Mouse (Mus musculus) adrenal gland, postnatal 14 days (tissue): ENCODE measurements around the gene Klk15. TPM values are rescaled to one million over a fixed set of nuclear protein-coding genes. Genes with fewer than 3 reads are reported as not detected.
"Not testable (repeated sequence)": the region's sequence is repeated elsewhere in the genome, so short reads cannot be mapped to it uniquely, and the experiment has no call there.

Experiments used
- DNase-seq: peaks from one replicate; pipeline ENCODE4 v3.0.0; 2021; ENCODE audit warnings: mixed read lengths
- long read RNA-seq, 2 experiments: library from polyadenylated mRNA; stranded (forward); transcript quantifications; one replicate each; pipeline ENCODE4 v2.0.0; 2021
- total RNA-seq: library from RNA; stranded (reverse); gene quantifications from 2 replicates; pipeline ENCODE4 v1.2.3, GENCODE M21; 2021

The Klk15 gene
- total RNA-seq = not detected in 2 replicates
- long read RNA-seq, experiment 1 = 0 reads
- long read RNA-seq, experiment 2 = 0 reads

DNA sequence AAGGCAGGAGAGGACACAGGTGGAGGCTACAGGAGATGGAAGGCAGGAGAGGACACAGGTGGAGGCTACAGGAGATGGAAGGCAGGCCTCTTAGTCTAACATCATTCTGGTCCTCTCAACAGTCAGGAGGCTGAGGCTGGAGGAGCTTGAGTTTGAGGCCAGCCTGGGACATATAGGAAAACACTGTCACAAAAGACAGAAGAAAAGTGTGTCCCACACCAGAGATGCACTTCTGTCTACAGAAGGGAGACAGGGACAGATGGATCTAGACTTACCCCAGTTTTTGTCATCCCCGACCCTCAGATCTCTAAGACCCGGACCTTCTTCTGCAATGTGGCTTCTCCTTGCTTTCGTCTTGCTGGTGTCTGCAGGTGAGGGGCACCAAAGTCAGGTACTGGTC lies at the start of gene Klk15:
TSS of gene Klk15 (plus strand) at position 301 of the 400 bp plus-strand sequence.
- DNase-seq = no peak

- no peak for DNase-seq
Observed at GRCm38 (mm10) chr7:43891365-43891764, 42.2 kb upstream of the Klk15 start.

DNA sequence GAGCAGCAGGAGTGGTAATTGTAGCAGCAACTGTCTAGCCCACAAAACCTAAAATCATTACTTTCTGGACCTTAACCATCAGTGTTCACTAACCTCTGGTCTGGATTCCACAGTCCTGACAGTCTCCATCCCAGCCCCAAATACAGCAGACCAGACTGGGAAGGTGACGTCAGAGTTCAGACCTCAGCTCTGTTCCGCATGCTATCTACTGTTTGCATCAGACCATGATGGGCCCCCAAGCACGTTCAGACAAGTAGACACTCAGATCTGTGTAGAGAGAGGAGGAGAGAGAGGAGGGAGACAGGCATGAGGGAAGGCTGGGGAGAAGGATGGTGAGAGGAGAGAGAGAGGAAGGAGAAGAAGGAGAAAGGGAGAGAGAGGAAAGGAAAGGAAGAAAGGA lies 41.8 kb upstream of the Klk15 start:
- DNase-seq = no peak

GRCm38 (mm10) chr7:43894836-43895235 lies 38.7 kb upstream of the Klk15 start:
- peak; percentile 90 for DNase-seq

DNA sequence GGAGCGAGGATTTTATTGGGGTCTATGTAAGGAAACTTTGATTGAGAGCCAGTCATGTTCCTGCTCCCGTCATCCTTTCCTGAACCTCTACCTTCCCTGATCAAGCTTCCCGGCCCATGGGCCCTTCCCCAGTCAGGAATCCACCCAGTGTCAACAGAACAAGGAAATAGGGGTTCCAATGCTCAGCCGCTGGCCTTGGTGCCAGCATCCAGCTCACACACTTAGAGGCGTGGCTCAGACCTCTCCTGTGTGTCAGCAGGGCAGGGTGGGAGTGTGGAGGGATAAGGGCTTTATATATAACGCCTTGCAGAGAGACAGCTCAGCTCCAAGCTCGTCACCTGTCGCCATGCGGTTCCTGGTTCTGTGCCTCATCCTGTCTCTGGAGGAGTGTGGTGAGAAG lies 18.7 kb upstream of the Klk15 start:
- DNase-seq = no peak

DNA sequence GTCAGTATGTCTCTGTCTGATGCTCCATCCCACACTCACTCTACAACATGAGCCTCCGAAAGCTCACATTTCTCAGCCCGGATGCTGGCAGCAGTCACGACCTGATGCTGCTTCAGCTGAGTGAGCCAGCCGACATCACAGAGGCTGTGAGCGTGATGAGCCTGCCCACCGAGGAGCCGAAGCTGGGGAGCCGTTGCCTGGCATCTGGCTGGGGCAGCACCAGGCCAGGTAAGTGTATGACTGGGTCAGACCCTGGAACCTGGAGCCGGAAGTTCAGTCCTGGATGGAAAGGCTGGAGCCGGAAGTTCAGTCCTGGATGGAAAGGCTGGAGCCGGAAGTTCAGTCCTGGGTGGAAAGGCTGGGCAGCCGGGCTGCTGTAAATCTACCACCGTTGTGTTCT lies 15.1 kb upstream of the Klk15 start:
- no peak for DNase-seq

- no peak for DNase-seq
Observed at GRCm38 (mm10) chr7:43918871-43919270, 14.7 kb upstream of the Klk15 start.

DNA sequence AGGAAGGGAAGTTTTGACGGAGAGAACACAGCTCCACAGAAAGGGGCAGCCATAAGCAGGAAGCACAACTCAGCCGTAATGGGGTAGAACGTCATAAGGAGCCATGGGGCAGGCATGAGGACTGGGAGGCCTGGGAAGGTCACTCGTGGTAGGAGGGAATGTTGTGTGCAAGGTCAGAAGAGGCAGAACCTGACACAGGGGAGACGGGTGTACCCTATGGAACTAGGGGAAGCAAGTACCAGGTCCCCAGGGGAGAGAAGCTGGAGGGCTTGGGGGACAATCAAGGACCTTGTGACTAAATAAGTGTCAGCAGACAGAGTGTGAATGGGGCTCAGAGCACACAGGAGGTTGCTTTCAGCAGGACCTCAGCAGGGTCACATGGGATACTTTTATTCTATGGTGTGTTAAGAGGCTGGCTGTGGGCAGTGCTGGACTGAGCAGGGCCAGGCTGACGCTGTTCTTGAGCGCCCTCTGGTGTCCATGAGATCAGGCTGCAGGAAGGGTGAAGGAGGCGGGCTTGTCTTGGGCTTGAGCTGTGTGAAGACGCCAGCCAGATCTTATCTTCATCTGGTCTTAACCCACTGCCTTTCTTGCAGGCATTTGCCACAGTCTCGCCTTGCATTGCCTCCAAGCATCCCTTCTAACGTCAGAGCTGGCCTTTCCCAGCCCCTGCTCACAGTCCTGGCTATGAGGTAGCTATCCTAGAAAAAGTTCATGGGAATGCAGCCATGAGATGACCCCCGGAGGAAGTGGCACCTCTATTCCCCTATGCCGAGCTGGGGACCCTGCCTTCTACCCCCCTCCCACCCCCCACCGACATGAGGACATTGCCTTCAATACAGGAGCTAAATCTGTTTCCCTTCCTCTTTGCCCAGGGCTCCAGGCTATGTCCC lies 13.7 kb upstream of the Klk15 start:
- DNase-seq = peak; percentile 81

DNA sequence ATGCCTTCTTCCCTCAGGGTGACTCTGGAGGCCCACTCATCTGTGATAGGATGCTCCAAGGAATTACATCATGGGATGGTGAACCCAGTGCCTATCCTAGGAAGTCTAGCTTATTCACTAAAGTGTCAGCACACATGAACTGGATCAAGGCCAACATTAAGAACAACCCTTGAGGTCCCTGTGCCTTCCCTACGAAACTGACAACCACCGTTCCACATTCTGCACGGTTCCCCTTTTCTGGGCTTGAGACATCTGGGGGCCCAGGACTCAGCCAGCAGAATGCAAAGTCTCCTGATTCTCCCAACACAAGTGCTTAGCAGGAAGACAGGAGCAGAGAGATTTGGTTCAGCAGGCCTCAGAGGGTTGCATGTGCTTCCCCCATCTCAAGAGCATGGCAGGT lies 13.0 kb upstream of the Klk15 start:
- DNase-seq = no peak

DNA sequence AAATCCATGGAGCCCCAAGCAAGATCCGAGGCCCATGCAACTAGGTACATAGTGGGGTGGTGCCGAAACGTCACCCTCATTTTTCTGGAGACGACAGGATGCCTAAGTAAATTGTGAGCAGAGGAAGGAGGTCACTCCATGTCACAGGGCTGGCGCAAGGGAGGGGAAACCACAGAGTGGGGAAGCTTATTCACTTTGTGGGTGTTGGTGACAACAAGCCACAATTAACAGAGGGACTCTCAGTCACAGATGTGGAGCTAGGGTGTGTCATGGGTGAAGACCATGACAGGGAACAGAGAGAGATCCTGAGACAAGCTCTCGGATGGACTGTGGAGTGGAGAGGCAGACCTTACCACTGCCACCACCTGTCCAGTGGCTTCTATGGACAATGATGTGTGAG lies 12.5 kb upstream of the Klk15 start:
- DNase-seq = no peak

DNA sequence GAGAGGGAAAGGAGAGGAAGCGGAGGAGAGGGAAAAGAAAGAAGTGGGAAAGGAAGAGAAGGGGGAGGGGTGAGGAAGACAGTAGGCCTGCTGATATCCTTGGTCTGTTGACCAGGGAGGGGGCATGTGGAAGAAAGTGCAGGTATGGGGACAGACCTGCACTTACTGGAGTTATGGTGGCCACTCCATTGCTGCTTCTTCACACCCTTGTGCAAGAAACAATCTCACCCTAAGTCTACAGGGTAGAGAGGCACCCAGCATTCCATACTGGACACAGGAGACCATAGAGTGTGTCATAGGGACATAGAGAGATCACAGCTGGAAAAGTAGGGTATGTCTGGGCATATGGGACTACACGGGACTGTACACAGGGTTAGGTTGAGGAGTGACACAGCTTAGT lies 11.6 kb upstream of the Klk15 start:
- DNase-seq = no peak

DNA sequence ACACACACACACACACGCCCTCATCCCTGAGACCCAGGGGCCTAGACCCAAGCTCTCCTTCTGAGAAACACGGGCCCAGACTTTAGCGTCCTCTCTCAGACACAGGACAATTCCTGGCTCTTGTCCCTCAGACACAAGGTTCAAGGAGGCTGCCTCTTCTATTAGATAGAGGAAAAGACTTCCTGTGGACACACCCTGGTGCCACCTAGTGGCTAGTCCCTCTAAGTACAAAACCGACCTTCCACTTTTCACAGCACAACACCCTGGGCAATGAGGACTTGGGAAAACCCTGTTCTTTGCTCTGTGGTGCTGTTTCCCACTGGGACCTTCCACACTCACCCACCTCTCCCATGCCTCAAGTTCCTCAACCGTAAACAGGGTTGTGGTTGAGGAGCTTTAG lies 7.6 kb upstream of the Klk15 start:
- DNase-seq = peak; percentile 21

GRCm38 (mm10) chr7:43928521-43928920 lies 5.0 kb upstream of the Klk15 start:
- peak; percentile 41 for DNase-seq

DNA sequence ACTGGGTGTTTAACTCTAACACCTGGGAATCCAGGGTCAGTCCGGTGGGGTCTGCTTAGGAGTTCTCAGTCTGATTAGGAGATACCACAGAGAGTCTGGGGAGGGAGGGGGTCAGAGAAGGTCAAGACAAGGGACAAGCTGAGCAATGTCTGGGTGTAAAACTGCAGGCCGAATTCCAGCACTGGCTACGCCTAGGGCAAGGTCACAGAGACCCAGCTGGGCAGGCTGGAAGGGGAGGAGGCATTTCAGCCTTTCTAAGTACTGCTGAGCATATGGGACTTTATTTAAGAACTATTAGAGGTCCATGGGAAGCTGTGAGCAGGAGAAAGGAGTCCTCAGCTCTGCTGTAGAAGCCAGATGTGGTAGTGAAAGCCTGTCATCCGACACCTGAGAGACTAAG lies 1.2 kb upstream of the Klk15 start:
- no peak for DNase-seq

- no peak for DNase-seq
Observed at GRCm38 (mm10) chr7:43934747-43935146, 1.2 kb downstream of the Klk15 start.

DNA sequence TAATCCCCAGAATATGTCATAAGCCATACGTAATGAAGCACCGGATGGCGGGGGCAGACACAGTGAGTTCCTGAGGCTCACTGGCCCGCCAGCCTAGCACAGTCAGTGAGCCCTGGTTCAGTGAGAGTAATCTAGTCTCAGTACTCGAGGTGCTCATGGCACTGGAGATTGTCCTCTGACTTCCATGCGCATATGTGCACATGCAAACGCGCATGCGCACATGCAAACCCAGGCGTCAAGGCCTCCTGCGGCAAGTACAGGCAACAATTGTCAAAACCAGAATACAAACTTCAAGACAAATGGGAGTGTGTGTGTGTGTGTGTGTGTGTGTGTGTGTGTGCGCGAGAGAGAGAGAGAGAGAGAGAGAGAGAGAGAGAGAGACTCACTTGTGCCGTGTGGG lies 3.0 kb downstream of the Klk15 start:
- no peak for DNase-seq

GRCm38 (mm10) chr7:43942293-43942692 lies 8.8 kb downstream of the Klk15 start:
- DNase-seq = not testable (repeated sequence)

- DNase-seq = no peak
Observed at GRCm38 (mm10) chr7:43944727-43945264, 11.3 kb downstream of the Klk15 start.

DNA sequence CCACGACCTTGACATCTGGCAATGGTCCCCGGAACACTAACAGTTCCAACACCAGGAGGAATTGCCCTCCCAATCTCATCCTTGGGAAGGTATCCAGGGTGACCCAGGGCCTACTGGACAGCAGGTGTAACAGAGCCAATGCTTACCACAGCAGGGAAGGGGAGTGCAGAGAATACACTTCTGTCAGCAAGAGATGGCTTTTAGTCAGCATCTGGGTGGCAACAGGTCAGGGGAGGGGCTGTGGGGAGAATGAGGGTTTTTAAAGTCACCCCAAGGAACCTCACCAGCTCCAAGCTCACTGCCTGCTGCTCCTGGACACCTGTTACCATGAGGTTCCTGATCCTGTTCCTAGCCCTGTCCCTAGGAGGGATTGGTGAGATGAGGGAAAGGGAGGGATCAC lies 16.8 kb downstream of the Klk15 start, which contains the start of gene Klk1b8:
TSS of gene Klk1b8 (plus strand) at position 301 of the 400 bp plus-strand sequence.
- no peak for DNase-seq

GRCm38 (mm10) chr7:43952703-43953102 lies 19.2 kb downstream of the Klk15 start:
- DNase-seq = no peak

DNA sequence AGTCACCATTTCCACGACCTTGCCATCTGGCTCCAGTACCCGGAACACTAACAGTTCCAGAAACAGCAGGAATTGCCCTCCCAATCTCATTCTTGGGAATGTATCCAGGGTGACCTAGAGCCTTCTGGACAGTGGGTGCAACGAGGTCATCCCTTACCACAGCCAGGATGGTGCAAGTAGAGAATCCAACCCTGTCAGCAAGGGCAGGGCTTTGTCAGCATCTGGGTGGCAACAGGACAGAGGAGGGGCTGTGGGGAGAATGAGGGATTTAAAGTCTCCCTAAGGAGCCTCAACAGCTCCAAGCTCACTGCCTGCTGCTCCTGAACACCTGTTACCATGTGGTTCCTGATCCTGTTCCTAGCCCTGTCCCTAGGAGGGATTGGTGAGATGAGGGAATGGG lies 32.9 kb downstream of the Klk15 start, which contains the start of gene Klk1b1:
TSS of gene Klk1b1 (plus strand) at position 301 of the 400 bp plus-strand sequence.
- no peak for DNase-seq

DNA sequence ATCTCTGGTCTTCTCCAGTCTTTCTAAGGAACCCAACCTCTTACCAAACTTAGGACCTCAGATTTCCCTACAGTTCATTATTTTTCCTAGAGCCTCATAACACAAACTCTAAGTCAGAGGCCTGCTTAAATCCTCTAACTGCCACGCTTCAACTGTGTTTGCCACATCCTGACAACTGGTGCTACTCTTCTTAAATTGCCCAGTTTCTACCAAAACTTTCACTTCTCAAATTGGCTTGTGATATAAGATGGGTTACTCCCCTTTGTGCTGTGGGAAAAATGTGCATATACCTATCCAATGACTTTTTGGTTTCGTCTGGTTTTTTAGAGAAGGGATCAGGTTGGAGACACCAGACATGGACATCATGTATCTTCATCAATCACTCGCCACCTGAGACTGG lies 33.5 kb downstream of the Klk15 start:
- no peak for DNase-seq

DNA sequence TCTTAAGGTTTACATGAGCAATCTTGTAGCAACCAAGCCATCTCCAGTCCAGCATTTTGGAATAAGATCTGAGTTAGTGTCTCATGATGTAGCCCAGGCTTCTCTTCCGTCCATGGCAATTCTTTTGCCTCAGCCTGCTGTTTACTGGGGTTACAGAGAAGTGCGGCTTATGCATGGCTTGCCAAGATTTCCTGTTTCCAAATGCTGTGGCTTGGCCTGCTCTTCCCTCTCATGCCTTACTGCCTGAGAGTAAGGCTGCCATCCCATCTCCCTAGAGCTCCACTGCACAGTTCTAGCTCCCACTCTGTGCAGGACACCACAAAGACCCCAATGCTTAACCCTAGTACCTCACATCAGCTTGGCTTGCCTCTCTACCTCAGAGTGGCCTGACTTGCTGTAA lies 34.1 kb downstream of the Klk15 start:
- DNase-seq = no peak

DNA sequence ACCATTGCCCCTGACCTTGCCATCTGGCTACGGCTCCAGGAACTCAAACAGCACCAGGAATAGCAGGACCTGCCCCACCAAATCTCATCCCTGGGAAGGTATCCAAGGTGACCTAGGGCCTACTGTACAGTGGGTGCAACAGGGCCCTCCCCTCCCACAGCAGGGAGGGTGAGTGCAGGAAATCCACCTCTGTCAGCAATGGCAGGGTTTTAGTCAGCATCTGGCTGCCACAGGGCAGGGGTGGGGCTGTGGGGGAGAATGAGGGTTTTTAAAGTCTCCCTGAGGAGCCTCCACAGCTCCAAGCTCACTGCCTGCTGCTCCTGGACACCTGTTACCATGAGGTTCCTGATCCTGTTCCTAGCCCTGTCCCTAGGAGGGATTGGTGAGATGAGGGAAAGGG lies 42.2 kb downstream of the Klk15 start, which contains the start of gene Klk1b9:
TSS of gene Klk1b9 (plus strand) at position 301 of the 400 bp plus-strand sequence.
- DNase-seq = not testable (repeated sequence)
